ENCODE assay signal across 25 mouse cellular contexts in genomic region chr6:107218309-107218708, GRCm38 (mm10).
DNase-seq lines count a peak whose midpoint lies in the region; ATAC-seq and TF ChIP-seq lines count a peak whose summit lies in the region.
"Had no signal": no experiment of that assay in that cellular context is flagged by ENCODE, and none has a peak within 500 bp of the region (broad histone marks: within the 10 kb centered on the region; RNA-seq: fewer than 3 reads in every experiment).

No protein-coding gene starts in this region.

- H3K9ac ChIP-seq in ES-Bruce4 (ENCODE audit: low read depth, poor library complexity, severe bottlenecking) = no peak overlapping the region
- H3K9ac ChIP-seq in ES-E14 (ENCODE audit: insufficient read depth, low read depth, low read length, poor library complexity, severe bottlenecking) = no peak overlapping the region
- no peak overlapping the region for H3K9ac ChIP-seq in forebrain, postnatal 0 days
- no peak overlapping the region for H3K9ac ChIP-seq in lung, postnatal 0 days (replicated peaks; ENCODE audit: low read depth)
- H3K9ac ChIP-seq: embryonic facial prominence, embryonic 13.5 days; embryonic facial prominence, embryonic 15.5 days; forebrain, embryonic 12.5 days had no signal

- DNase-seq in ES-E14 (ENCODE audit: low read depth, low spot score) = peak; percentile 65
- peak; percentile 71 for DNase-seq in WW6 (ENCODE audit: low read depth, low spot score)
- no peak for DNase-seq in forebrain, postnatal 0 days
- no peak for DNase-seq in lung, postnatal 0 days (ENCODE audit: low spot score)
- DNase-seq in adrenal gland, adult 2 months = no peak
- DNase-seq: adrenal gland, adult 8-10 months; adrenal gland, postnatal 14 days; adrenal gland, postnatal 36 days; B cell, adult 2 months; cerebellum, adult 11-12 months; cerebellum, adult 2 months; cerebellum, adult 9-10 months; cerebellum, postnatal 10 days; cerebellum, postnatal 25 days had no signal

- ATAC-seq in forebrain, postnatal 0 days = no peak
- no peak for ATAC-seq in lung, postnatal 0 days
- ATAC-seq: CD4-positive, CD25-positive, alpha-beta regulatory T cell, adult 4 months; forebrain, embryonic 14.5 days; forebrain, embryonic 16.5 days; Patski had no signal

- H3K4me1 ChIP-seq in ES-Bruce4 (ENCODE audit: control insufficient read depth, insufficient read depth, low read length) (no peaks in the 10 kb centered on the region), ES-E14 (ENCODE audit: control insufficient read depth in 2 of 2, insufficient read depth in 2 of 2, low read length in 2 of 2, poor library complexity in 1 of 2) (0 out of 4 replicates have a peak, but pooled peaks cover 2 to 3% of the 10 kb centered on the region in 2 experiments)
- H3K4me1 ChIP-seq in forebrain, postnatal 0 days (ENCODE audit: insufficient read depth) = no peaks in the 10 kb centered on the region; the same call in 1 of the 2 replicates
- H3K4me1 ChIP-seq in lung, postnatal 0 days (ENCODE audit: insufficient read depth, low read depth, low read length) = no peaks in the 10 kb centered on the region
- H3K4me1 ChIP-seq: embryonic facial prominence, embryonic 13.5 days; embryonic facial prominence, embryonic 15.5 days; forebrain, embryonic 10.5 days; forebrain, embryonic 12.5 days had no signal

- H3K4me3 ChIP-seq in ES-Bruce4 (ENCODE audit: low read depth, low read length) = no peak overlapping the region
- H3K4me3 ChIP-seq in ES-E14 (ENCODE audit: insufficient read depth in 1 of 2, low read depth in 1 of 2, low read length in 2 of 2, poor library complexity in 1 of 2, severe bottlenecking in 1 of 2) = no peak overlapping the region
- no peak overlapping the region for H3K4me3 ChIP-seq in forebrain, postnatal 0 days (ENCODE audit: low read depth, low read length)
- no peak overlapping the region for H3K4me3 ChIP-seq in lung, postnatal 0 days (ENCODE audit: low read depth, low read length)
- H3K4me3 ChIP-seq: embryonic facial prominence, embryonic 13.5 days; embryonic facial prominence, embryonic 15.5 days; erythroblast, embryonic 14.5 days; forebrain, embryonic 10.5 days; forebrain, embryonic 12.5 days had no signal

- WGBS in forebrain, postnatal 0 days = 63% methylated on average over 2 of the region's 2 CpGs
- WGBS in lung, postnatal 0 days = 67% methylated on average over 2 of the region's 2 CpGs

- H3K4me2 ChIP-seq in forebrain, postnatal 0 days (ENCODE audit: low read depth) = no peak overlapping the region
- H3K4me2 ChIP-seq in lung, postnatal 0 days (replicated peaks; ENCODE audit: low read depth, low read length) = no peak overlapping the region
- H3K4me2 ChIP-seq: embryonic facial prominence, embryonic 13.5 days; embryonic facial prominence, embryonic 15.5 days; forebrain, embryonic 12.5 days had no signal

- TF ChIP-seq POLR2A in ES-Bruce4 (IDR thresholded peaks at IDR 0.05; ENCODE audit: insufficient read depth, low read length) = no peak

- H3K9me3 ChIP-seq in ES-Bruce4 (replicated peaks; ENCODE audit: control insufficient read depth, insufficient read depth, low read length, poor library complexity, severe bottlenecking) (peaks cover 10% of the 10 kb centered on the region), ES-E14 (ENCODE audit: control insufficient read depth, insufficient read depth, low read depth, low read length) (no peaks in the 10 kb centered on the region)
- H3K9me3 ChIP-seq in forebrain, postnatal 0 days (ENCODE audit: low read length) = no peaks in the 10 kb centered on the region
- no peaks in the 10 kb centered on the region for H3K9me3 ChIP-seq in lung, postnatal 0 days (ENCODE audit: low read length)
- H3K9me3 ChIP-seq: embryonic facial prominence, embryonic 13.5 days; embryonic facial prominence, embryonic 15.5 days; forebrain, embryonic 10.5 days; forebrain, embryonic 12.5 days had no signal

- H3K27me3 ChIP-seq in ES-Bruce4 (ENCODE audit: control insufficient read depth, insufficient read depth, low read length, poor library complexity, severe bottlenecking) = no peaks in the 10 kb centered on the region
- H3K27me3 ChIP-seq in forebrain, postnatal 0 days (ENCODE audit: insufficient read depth, low read length) = no peaks in the 10 kb centered on the region
- no peaks in the 10 kb centered on the region for H3K27me3 ChIP-seq in lung, postnatal 0 days (replicated peaks; ENCODE audit: insufficient read depth, low read length)
- H3K27me3 ChIP-seq: CH12.LX; embryonic facial prominence, embryonic 13.5 days; embryonic facial prominence, embryonic 15.5 days; forebrain, embryonic 12.5 days; Patski had no signal

- H3K27ac ChIP-seq in ES-Bruce4 (ENCODE audit: insufficient read depth, low read length) = peak overlapping the region; percentile 96
- peak overlapping the region; percentile 94 for H3K27ac ChIP-seq in ES-E14 (ENCODE audit: insufficient read depth, low read depth, low read length, poor library complexity, severe bottlenecking)
- H3K27ac ChIP-seq in forebrain, postnatal 0 days (ENCODE audit: low read depth, low read length) = no peak overlapping the region
- H3K27ac ChIP-seq in lung, postnatal 0 days (ENCODE audit: low read length) = no peak overlapping the region
- H3K27ac ChIP-seq: embryonic facial prominence, embryonic 13.5 days; embryonic facial prominence, embryonic 15.5 days; forebrain, embryonic 10.5 days; forebrain, embryonic 12.5 days had no signal

- TF ChIP-seq EP300 in ES-Bruce4 (IDR thresholded peaks at IDR 0.05; ENCODE audit: insufficient read depth, low read depth, low read length) = peak; percentile 61
- TF ChIP-seq EP300 in lung, postnatal 0 days (IDR thresholded peaks at IDR 0.05) = no peak

- TF ChIP-seq CTCF in ES-Bruce4 (IDR thresholded peaks at IDR 0.05; ENCODE audit: low read depth, low read length) = no peak
- TF ChIP-seq CTCF in forebrain, postnatal 0 days (IDR thresholded peaks at IDR 0.05; ENCODE audit: low read depth) = no peak
- no peak for TF ChIP-seq CTCF in lung, postnatal 0 days (IDR thresholded peaks at IDR 0.05)

- in situ Hi-C loops in ES-E14 (cut with MboI; ENCODE audit: low sequenced_read_pairs in 2 of 2, unreplicated experiment in 2 of 2) = no loop called here

- H3K36me3 ChIP-seq in ES-Bruce4 (ENCODE audit: control insufficient read depth, insufficient read depth, low read length, poor library complexity, severe bottlenecking) = no peaks in the 10 kb centered on the region
- H3K36me3 ChIP-seq in ES-E14 (ENCODE audit: control insufficient read depth, insufficient read depth, low read length, poor library complexity, severe bottlenecking) = peaks cover 2% of the 10 kb centered on the region; the same call in 1 of the 2 replicates
- no peaks in the 10 kb centered on the region for H3K36me3 ChIP-seq in forebrain, postnatal 0 days (ENCODE audit: insufficient read depth)
- H3K36me3 ChIP-seq in lung, postnatal 0 days (ENCODE audit: insufficient read depth, low read length) = no peaks in the 10 kb centered on the region
- H3K36me3 ChIP-seq: embryonic facial prominence, embryonic 13.5 days; embryonic facial prominence, embryonic 15.5 days; forebrain, embryonic 10.5 days; forebrain, embryonic 12.5 days had no signal

TF ChIP-seq in ES-E14, 5 proteins besides CTCF, POLR2A, EP300 and RAD21:
- TF ChIP-seq CHD2 (IDR thresholded peaks at IDR 0.05; ENCODE audit: low read depth, low read length) (no peak), MAFK (IDR thresholded peaks at IDR 0.05; ENCODE audit: insufficient read depth, low read depth, low read length) (no peak), ZNF384 (IDR thresholded peaks at IDR 0.05; ENCODE audit: low read depth, low read length) (no peak), ZC3H11A (IDR thresholded peaks at IDR 0.05; ENCODE audit: borderline replicate concordance, low read depth, low read length) (no peak), HCFC1 (IDR thresholded peaks at IDR 0.05; ENCODE audit: borderline replicate concordance, insufficient read depth, low read length) (no peak)
TF ChIP-seq in ES-E14: peak in this region for 0.

Comparison
In these comparisons a context has a peak if more than half of its experiments do, and no peak if none do; other contexts are left out.
1. H3K27ac ChIP-seq: peak in ES-Bruce4 (single experiment) and ES-E14 (single experiment); none in forebrain, postnatal 0 days (single experiment) and lung, postnatal 0 days (single experiment).
2. DNase-seq: peak in ES-E14 (single experiment) and WW6 (single experiment); none in forebrain, postnatal 0 days (single experiment), lung, postnatal 0 days (single experiment) and adrenal gland, adult 2 months (single experiment).